Mouse (Mus musculus) heart, embryonic 16.5 days (tissue): Measurements from ENCODE around the gene Syne1. TPM values are rescaled to one million over a fixed set of nuclear protein-coding genes. Genes with fewer than 3 reads are reported as not detected.

ENCODE experiments used
- ATAC-seq: fragments of 200-750 bp; cut with Nextera tagmentation; replicated peaks from 2 replicates; pipeline ENCODE4 v1.8.0; 2017; ENCODE audit warnings: moderate number of reproducible peaks; ENCODE audit not compliant: insufficient read depth, low FRiP score; ENCODE audit errors: extremely low read depth
- H3K27ac ChIP-seq: fragments of 300-500 bp; sonication (generic); 2 replicates; pipeline ENCODE4 v1.5.1; 2014; ENCODE audit warnings: mild to moderate bottlenecking, low read length, control low read depth, moderate library complexity
- H3K27me3 ChIP-seq: fragments of 300-500 bp; sonication (generic); 2 replicates; pipeline ENCODE4 v1.6.1; 2014; ENCODE audit warnings: low read length, mixed read lengths; ENCODE audit not compliant: control insufficient read depth, insufficient read depth
- H3K36me3 ChIP-seq: fragments of 300-500 bp; sonication (generic); 2 replicates; pipeline ENCODE4 v1.6.1; 2014; ENCODE audit not compliant: control insufficient read depth, insufficient read depth
- H3K4me1 ChIP-seq: fragments of 300-500 bp; sonication (generic); 2 replicates; pipeline ENCODE4 v1.6.1; 2014; ENCODE audit warnings: low read length, mixed read lengths; ENCODE audit not compliant: control insufficient read depth, insufficient read depth
- H3K4me2 ChIP-seq: fragments of 300-500 bp; sonication (generic); 2 replicates; pipeline ENCODE4 v1.6.1; 2014; ENCODE audit warnings: low read depth, mild to moderate bottlenecking, control low read depth, low read length
- H3K4me3 ChIP-seq: fragments of 300-500 bp; sonication (generic); 2 replicates; pipeline ENCODE4 v1.5.1; 2014; ENCODE audit warnings: mild to moderate bottlenecking, control low read depth, low read length
- H3K9ac ChIP-seq: fragments of 300-500 bp; sonication (generic); 2 replicates; pipeline ENCODE4 v1.6.1; 2014; ENCODE audit warnings: low read length, control low read depth
- H3K9me3 ChIP-seq: fragments of 300-500 bp; sonication (generic); replicated peaks from 2 replicates; pipeline ENCODE4 v1.6.1; 2016; ENCODE audit warnings: low read length; ENCODE audit not compliant: control insufficient read depth
- WGBS: fragments of 180-500 bp; shearing (Covaris S2); extraction: QIAGEN DNeasy Blood & Tissue Kit; methylation state at CpG from one replicate; pipeline ENCODE4 v1.1.7; 2014; 5-methylcytosine and 5-hydroxymethylcytosine counted together
- polyA plus RNA-seq: library from polyadenylated mRNA; unstranded; fragments of >200 nt; fragmentation: Nextera tagmentation; extraction: Ambion mirVana; gene quantifications from 2 replicates; pipeline ENCODE4 v1.2.1, GENCODE M21; 2015

Gene Syne1
- polyA plus RNA-seq, 1 experiment from 2014 or later = 25.7 TPM

DNA sequence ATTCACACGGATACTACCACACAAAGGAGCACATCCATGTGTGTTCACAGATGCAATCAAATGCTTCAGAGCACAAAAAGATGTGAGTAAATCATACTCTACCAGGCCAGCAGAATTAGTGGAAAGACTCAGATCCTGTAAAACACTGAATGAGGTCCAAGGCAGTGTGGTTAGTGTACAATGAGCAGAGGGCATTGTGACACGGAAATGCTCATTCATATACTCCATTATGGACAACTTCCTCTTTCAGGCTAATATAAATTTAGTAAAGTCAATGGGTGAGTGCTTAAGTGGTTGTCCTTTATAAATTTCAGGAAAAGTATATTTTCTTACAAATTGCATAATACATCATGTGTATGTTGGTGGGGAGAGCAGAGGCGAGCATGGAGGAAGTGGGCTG lies 484.2 kb downstream of the Syne1 start:
- no peaks in the 10 kb centered on the region for H3K27me3 ChIP-seq
- WGBS = 83% methylated on average over 3 of the region's 3 CpGs
- peak overlapping the region; percentile 40; the same call in 1 of the 2 replicates for H3K4me3 ChIP-seq
- peak overlapping the region; percentile 57 for H3K4me2 ChIP-seq
- H3K4me1 ChIP-seq = peaks cover 5% of the 10 kb centered on the region; the same call in 1 of the 2 replicates
- H3K36me3 ChIP-seq = peaks cover 4% of the 10 kb centered on the region; the same call in 1 of the 2 replicates
- H3K9me3 ChIP-seq = no peaks in the 10 kb centered on the region
- H3K9ac ChIP-seq = no peak overlapping the region
- no peak overlapping the region for H3K27ac ChIP-seq
- ATAC-seq = no peak

GRCm38 (mm10) chr10:5059983-5060382 lies 491.3 kb downstream of the Syne1 start:
- H3K9me3 ChIP-seq = no peaks in the 10 kb centered on the region
- H3K9ac ChIP-seq = no peak overlapping the region
- H3K4me1 ChIP-seq = peaks cover 24% of the 10 kb centered on the region
- no peak for ATAC-seq
- no peaks in the 10 kb centered on the region for H3K27me3 ChIP-seq
- peak overlapping the region; percentile 26; the same call in 1 of the 2 replicates for H3K27ac ChIP-seq
- 51% methylated on average over 2 of the region's 2 CpGs for WGBS
- H3K4me2 ChIP-seq = no peak overlapping the region
- no peak overlapping the region for H3K4me3 ChIP-seq
- H3K36me3 ChIP-seq = peaks cover 25% of the 10 kb centered on the region

DNA sequence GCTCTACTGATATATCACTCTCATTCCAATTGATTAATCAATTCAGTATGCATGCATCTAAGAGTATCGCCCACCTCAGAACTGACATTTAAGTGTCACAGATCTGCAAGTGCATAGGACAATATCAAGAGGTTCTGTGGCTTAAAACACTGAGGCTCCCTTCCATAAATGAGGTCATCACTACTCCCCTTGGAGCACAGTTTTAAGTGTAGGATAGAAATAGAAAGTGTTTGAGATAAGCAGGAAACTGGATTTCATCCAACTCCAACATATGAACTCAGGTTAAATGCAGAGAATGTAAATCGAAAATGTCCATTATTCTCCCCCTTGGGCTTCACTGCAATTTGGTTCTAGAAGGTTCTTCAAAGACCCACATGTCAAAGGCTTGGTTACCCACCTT lies 492.4 kb downstream of the Syne1 start:
- peaks cover 24% of the 10 kb centered on the region for H3K4me1 ChIP-seq
- H3K27ac ChIP-seq = peak overlapping the region; percentile 82
- WGBS = 32% methylated on average over 2 of the region's 2 CpGs
- H3K9ac ChIP-seq = no peak overlapping the region
- peak overlapping the region; percentile 18 for H3K4me2 ChIP-seq
- H3K36me3 ChIP-seq = peaks cover 27% of the 10 kb centered on the region
- H3K9me3 ChIP-seq = no peaks in the 10 kb centered on the region
- no peaks in the 10 kb centered on the region for H3K27me3 ChIP-seq
- peak; percentile 56; the same call in 1 of the 2 replicates for ATAC-seq
- no peak overlapping the region for H3K4me3 ChIP-seq

- WGBS = 90% methylated on average over 15 of the region's 15 CpGs
- ATAC-seq = no peak
- no peak overlapping the region for H3K4me3 ChIP-seq
- no peaks in the 10 kb centered on the region for H3K9me3 ChIP-seq
- no peak overlapping the region for H3K9ac ChIP-seq
- no peak overlapping the region for H3K4me2 ChIP-seq
- H3K36me3 ChIP-seq = peaks cover 31% of the 10 kb centered on the region
- no peaks in the 10 kb centered on the region for H3K27me3 ChIP-seq
- H3K4me1 ChIP-seq = peaks cover 19% of the 10 kb centered on the region
- H3K27ac ChIP-seq = peak overlapping the region; percentile 11
Measured at GRCm38 (mm10) chr10:5057661-5058060, 493.6 kb downstream of the Syne1 start.

DNA sequence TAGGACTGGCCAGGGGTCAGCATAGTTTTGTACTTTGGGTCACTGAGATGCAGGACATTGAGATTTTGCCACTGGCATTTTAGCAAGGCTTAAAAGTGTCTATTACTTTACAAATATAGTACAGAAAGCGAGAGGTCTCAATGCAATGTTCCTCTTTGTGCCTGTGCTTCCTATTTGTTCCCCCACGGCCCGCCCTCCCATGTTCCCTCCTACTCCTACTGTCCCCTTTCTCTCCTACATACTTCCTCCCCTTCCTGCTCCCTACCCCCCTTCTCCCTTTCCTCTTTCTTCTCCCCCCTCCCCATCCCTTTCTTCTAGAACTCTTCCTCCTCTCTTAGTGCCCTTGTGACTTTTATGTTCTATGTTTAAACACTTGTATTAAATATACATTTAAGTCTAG lies 494.3 kb downstream of the Syne1 start:
- no peak overlapping the region; the same call in 1 of the 2 replicates for H3K27ac ChIP-seq
- no peaks in the 10 kb centered on the region for H3K27me3 ChIP-seq
- no peak overlapping the region for H3K9ac ChIP-seq
- no peak for ATAC-seq
- H3K9me3 ChIP-seq = no peaks in the 10 kb centered on the region
- peaks cover 36% of the 10 kb centered on the region for H3K36me3 ChIP-seq
- H3K4me3 ChIP-seq = no peak overlapping the region
- H3K4me1 ChIP-seq = peaks cover 19% of the 10 kb centered on the region
- H3K4me2 ChIP-seq = no peak overlapping the region
- 75% methylated on average over 3 of the region's 3 CpGs for WGBS

DNA sequence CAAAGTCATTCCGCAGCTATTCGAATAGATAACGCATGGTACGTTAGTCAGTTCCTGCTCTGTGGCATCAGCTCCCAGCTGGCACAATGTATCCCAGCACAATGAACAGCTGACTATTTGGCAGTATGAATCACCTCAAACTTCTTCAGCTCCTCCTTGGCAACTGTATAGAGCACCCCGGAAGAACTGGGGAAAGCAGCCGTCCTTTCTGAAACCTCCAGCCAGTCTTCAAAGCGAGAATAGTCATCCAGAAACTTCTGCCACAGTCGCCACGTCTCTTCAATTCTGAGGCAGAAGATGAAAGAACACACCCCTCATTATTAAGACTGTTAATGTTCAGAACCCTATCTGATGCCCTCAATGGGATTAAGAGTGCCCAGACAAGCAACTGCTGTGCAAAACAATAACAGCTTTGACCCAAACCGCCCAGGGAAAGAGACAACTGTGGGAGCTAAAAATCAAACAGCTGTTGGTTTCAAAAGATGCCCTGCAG lies 495.0 kb downstream of the Syne1 start:
- Histone ChIP-seq H3K27me3 (no peaks in the 10 kb centered on the region), H3K9me3 (no peaks in the 10 kb centered on the region), H3K27ac (no peak overlapping the region), H3K4me2 (no peak overlapping the region), H3K9ac (no peak overlapping the region), H3K4me1 (peaks cover 19% of the 10 kb centered on the region), H3K4me3 (no peak overlapping the region), H3K36me3 (peaks cover 39% of the 10 kb centered on the region)
- ATAC-seq = no peak
- WGBS = 88% methylated on average over 10 of the region's 10 CpGs

DNA sequence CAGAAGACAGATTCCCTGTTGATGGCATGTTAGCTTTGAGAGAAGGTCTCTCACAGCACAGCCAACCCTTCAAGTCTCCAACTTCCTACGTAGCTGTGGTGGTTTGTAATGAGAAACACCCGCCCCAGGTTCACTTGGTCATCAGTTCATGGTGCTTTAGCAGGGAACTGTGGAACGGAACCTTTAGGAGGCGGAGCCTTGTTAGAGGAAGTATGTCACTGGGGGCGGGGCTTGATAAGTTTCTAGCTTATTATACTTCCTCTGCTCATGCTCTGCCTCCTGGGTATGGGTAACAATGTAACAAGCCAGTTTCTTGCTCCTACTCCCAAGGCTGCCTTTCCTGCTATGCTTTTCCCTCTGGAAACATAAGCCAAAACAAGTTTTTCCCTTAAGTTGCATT lies 505.6 kb downstream of the Syne1 start:
- no peaks in the 10 kb centered on the region for H3K9me3 ChIP-seq
- H3K9ac ChIP-seq = no peak overlapping the region
- H3K4me1 ChIP-seq = no peaks in the 10 kb centered on the region
- H3K27ac ChIP-seq = no peak overlapping the region
- H3K4me3 ChIP-seq = no peak overlapping the region
- no peak overlapping the region for H3K4me2 ChIP-seq
- WGBS = 88% methylated on average over 5 of the region's 5 CpGs
- ATAC-seq = no peak
- H3K36me3 ChIP-seq = peaks cover 55% of the 10 kb centered on the region
- H3K27me3 ChIP-seq = no peaks in the 10 kb centered on the region

DNA sequence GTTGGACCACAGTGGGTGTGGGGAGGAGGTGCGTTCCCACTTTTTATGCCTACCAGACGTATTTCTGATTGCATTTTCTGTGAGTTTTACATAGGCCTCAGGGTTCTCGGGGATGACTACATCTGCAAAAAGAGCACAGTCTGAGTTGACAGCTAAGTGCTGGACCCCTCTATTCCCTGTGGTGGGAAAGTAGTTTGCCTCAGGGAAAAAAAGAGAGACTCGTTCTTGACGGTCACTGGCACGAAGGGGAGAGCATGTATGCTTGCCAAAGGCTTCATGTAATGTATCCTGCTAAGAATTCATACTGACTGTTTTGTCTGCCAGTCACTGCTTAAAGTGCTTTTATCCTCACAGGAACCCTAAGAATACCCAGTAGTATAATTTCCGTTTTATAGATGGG lies 506.1 kb downstream of the Syne1 start:
- WGBS = 86% methylated on average over 7 of the region's 7 CpGs
- H3K4me1 ChIP-seq = no peaks in the 10 kb centered on the region
- ATAC-seq = no peak

GRCm38 (mm10) chr10:5044481-5044880 lies 506.8 kb downstream of the Syne1 start:
- Histone ChIP-seq H3K4me1 (no peaks in the 10 kb centered on the region), H3K9me3 (no peaks in the 10 kb centered on the region), H3K27me3 (no peaks in the 10 kb centered on the region), H3K4me3 (no peak overlapping the region), H3K36me3 (peaks cover 64% of the 10 kb centered on the region), H3K27ac (no peak overlapping the region), H3K9ac (no peak overlapping the region), H3K4me2 (no peak overlapping the region)
- no peak for ATAC-seq
- 90% methylated on average over 8 of the region's 8 CpGs for WGBS

More for the DNA sequence above, 506.1 kb downstream of the Syne1 start:
- H3K4me3 ChIP-seq = no peak overlapping the region
- H3K9ac ChIP-seq = no peak overlapping the region
- H3K9me3 ChIP-seq = no peaks in the 10 kb centered on the region
- H3K27ac ChIP-seq = no peak overlapping the region
- no peaks in the 10 kb centered on the region for H3K27me3 ChIP-seq
- no peak overlapping the region for H3K4me2 ChIP-seq
- peaks cover 59% of the 10 kb centered on the region for H3K36me3 ChIP-seq
